Mouse (Mus musculus) embryonic facial prominence, embryonic 11.5 days (tissue): ENCODE measurements around the gene Cxcl15. TPM values are rescaled to one million over a fixed set of nuclear protein-coding genes. Genes with fewer than 3 reads are reported as not detected.

Experiments
- ATAC-seq: fragments of 200-750 bp; cut with Nextera tagmentation; replicated peaks from 2 replicates; pipeline ENCODE4 v1.8.0; 2017; ENCODE audit warnings: low read depth; ENCODE audit not compliant: insufficient number of reproducible peaks, low FRiP score, low TSS enrichment
- DNase-seq: peaks from one replicate; pipeline ENCODE4 v3.0.0-alpha.2; 2015; ENCODE audit warnings: low spot score
- H3K27ac ChIP-seq: fragments of 300-500 bp; sonication (generic); replicated peaks from 2 replicates; pipeline ENCODE4 v1.5.1; 2014; ENCODE audit warnings: mild to moderate bottlenecking, low read depth, low read length, control low read depth
- H3K27me3 ChIP-seq: fragments of 300-500 bp; sonication (generic); 2 replicates; pipeline ENCODE4 v1.6.1; 2014; ENCODE audit warnings: mild to moderate bottlenecking, low read length, moderate library complexity, mixed read lengths; ENCODE audit not compliant: control insufficient read depth, insufficient read depth
- H3K36me3 ChIP-seq: fragments of 300-500 bp; sonication (generic); replicated peaks from 2 replicates; pipeline ENCODE4 v1.6.1; 2014; ENCODE audit warnings: low read depth, mild to moderate bottlenecking, low read length, moderate library complexity, mixed read lengths; ENCODE audit not compliant: control insufficient read depth, insufficient read depth
- H3K4me1 ChIP-seq: fragments of 300-500 bp; sonication (generic); 2 replicates; pipeline ENCODE4 v1.6.1; 2014; ENCODE audit warnings: low read length, mixed read lengths; ENCODE audit not compliant: control insufficient read depth, insufficient read depth
- H3K4me2 ChIP-seq: fragments of 300-500 bp; sonication (generic); 2 replicates; pipeline ENCODE4 v1.6.1; 2014; ENCODE audit warnings: low read depth, mild to moderate bottlenecking, control low read depth, low read length, moderate library complexity
- H3K4me3 ChIP-seq: fragments of 300-500 bp; sonication (generic); 2 replicates; pipeline ENCODE4 v1.5.1; 2014; ENCODE audit warnings: low read depth, low read length, control low read depth
- H3K9ac ChIP-seq: fragments of 300-500 bp; sonication (generic); replicated peaks from 2 replicates; pipeline ENCODE4 v1.6.1; 2014; ENCODE audit warnings: mild to moderate bottlenecking, control low read depth, low read length
- H3K9me3 ChIP-seq: fragments of 300-500 bp; sonication (generic); replicated peaks from 2 replicates; pipeline ENCODE4 v1.6.1; 2016; ENCODE audit warnings: mild to moderate bottlenecking, low read length, inconsistent platforms, mixed read lengths; ENCODE audit not compliant: control insufficient read depth
- WGBS: fragments of 180-500 bp; shearing (Covaris S2); extraction: QIAGEN DNeasy Blood & Tissue Kit; methylation state at CpG from one replicate; pipeline ENCODE4 v1.1.7; 2014; 5-methylcytosine and 5-hydroxymethylcytosine counted together
- polyA plus RNA-seq: library from polyadenylated mRNA; unstranded; fragments of >200 nt; fragmentation: Nextera tagmentation; extraction: Ambion mirVana; gene quantifications from 2 replicates; pipeline ENCODE4 v1.2.1, GENCODE M21; 2014

Gene Cxcl15
- polyA plus RNA-seq, 1 experiment from 2014 or later = 0.22 TPM

- Histone ChIP-seq H3K4me2 (no peak overlapping the region), H3K27ac (no peak overlapping the region), H3K27me3 (no peaks in the 10 kb centered on the region)
These were observed 11.7 kb downstream of the Cxcl15 start for GRCm38 (mm10) chr5:90806050-90806449.

GRCm38 (mm10) chr5:90807176-90807950 is 13.0 kb downstream of the Cxcl15 start:
- no peaks in the 10 kb centered on the region for H3K4me1 ChIP-seq
- 70% methylated on average over 3 of the region's 3 CpGs for WGBS
- H3K9ac ChIP-seq = no peak overlapping the region
- no peak for ATAC-seq
- no peak overlapping the region for H3K27ac ChIP-seq
- H3K9me3 ChIP-seq = no peaks in the 10 kb centered on the region
- H3K36me3 ChIP-seq = no peaks in the 10 kb centered on the region
- no peak overlapping the region for H3K4me3 ChIP-seq
- no peaks in the 10 kb centered on the region for H3K27me3 ChIP-seq
- DNase-seq = no peak
- H3K4me2 ChIP-seq = no peak overlapping the region

More at GRCm38 (mm10) chr5:90806050-90806449, 11.7 kb downstream of the Cxcl15 start:
- Histone ChIP-seq H3K4me1 (no peaks in the 10 kb centered on the region), H3K9me3 (no peaks in the 10 kb centered on the region), H3K36me3 (no peaks in the 10 kb centered on the region), H3K9ac (no peak overlapping the region), H3K4me3 (no peak overlapping the region)
- ATAC-seq (no peak), DNase-seq (no peak)

GRCm38 (mm10) chr5:90819756-90820155 is 25.4 kb downstream of the Cxcl15 start:
- H3K9me3 ChIP-seq = no peaks in the 10 kb centered on the region

GRCm38 (mm10) chr5:90832145-90832767 is 37.9 kb downstream of the Cxcl15 start:
- 65% methylated on average over 11 of the region's 11 CpGs for WGBS
- H3K27ac ChIP-seq = no peak overlapping the region
- H3K4me1 ChIP-seq = no peaks in the 10 kb centered on the region
- no peaks in the 10 kb centered on the region for H3K9me3 ChIP-seq
- H3K9ac ChIP-seq = no peak overlapping the region
- no peak overlapping the region for H3K4me3 ChIP-seq
- H3K4me2 ChIP-seq = no peak overlapping the region
- ATAC-seq (no peak), DNase-seq (no peak)
- H3K36me3 ChIP-seq = no peaks in the 10 kb centered on the region
- no peaks in the 10 kb centered on the region for H3K27me3 ChIP-seq

More at GRCm38 (mm10) chr5:90819756-90820155, 25.4 kb downstream of the Cxcl15 start:
- Histone ChIP-seq H3K4me1 (no peaks in the 10 kb centered on the region), H3K4me3 (no peak overlapping the region), H3K27me3 (no peaks in the 10 kb centered on the region), H3K4me2 (no peak overlapping the region), H3K9ac (no peak overlapping the region), H3K36me3 (no peaks in the 10 kb centered on the region), H3K27ac (no peak overlapping the region)
- no peak for ATAC-seq
- peak; percentile 28 for DNase-seq

- Histone ChIP-seq H3K9ac (no peak overlapping the region), H3K27me3 (no peaks in the 10 kb centered on the region), H3K27ac (no peak overlapping the region), H3K4me3 (no peak overlapping the region), H3K4me1 (no peaks in the 10 kb centered on the region), H3K4me2 (no peak overlapping the region), H3K36me3 (no peaks in the 10 kb centered on the region), H3K9me3 (no peaks in the 10 kb centered on the region)
- DNase-seq = no peak
- 85% methylated on average over 8 of the region's 8 CpGs for WGBS
- ATAC-seq = no peak
These were observed 38.5 kb downstream of the Cxcl15 start for GRCm38 (mm10) chr5:90832768-90833388.

GRCm38 (mm10) chr5:90834436-90834835 is 40.1 kb downstream of the Cxcl15 start:
- no peak overlapping the region for H3K4me3 ChIP-seq
- no peaks in the 10 kb centered on the region for H3K27me3 ChIP-seq
- WGBS = 73% methylated on average over 4 of the region's 4 CpGs
- no peak overlapping the region for H3K27ac ChIP-seq
- peak; percentile 41 for DNase-seq
- no peak overlapping the region for H3K4me2 ChIP-seq
- ATAC-seq = no peak
- H3K9me3 ChIP-seq = no peaks in the 10 kb centered on the region
- no peaks in the 10 kb centered on the region for H3K4me1 ChIP-seq
- no peak overlapping the region for H3K9ac ChIP-seq
- no peaks in the 10 kb centered on the region for H3K36me3 ChIP-seq

GRCm38 (mm10) chr5:90838582-90838981 is 44.2 kb downstream of the Cxcl15 start:
- no peaks in the 10 kb centered on the region for H3K36me3 ChIP-seq
- H3K4me3 ChIP-seq = no peak overlapping the region
- no peak overlapping the region for H3K27ac ChIP-seq
- no peaks in the 10 kb centered on the region for H3K4me1 ChIP-seq
- no peaks in the 10 kb centered on the region for H3K9me3 ChIP-seq
- no peaks in the 10 kb centered on the region for H3K27me3 ChIP-seq
- H3K9ac ChIP-seq = no peak overlapping the region
- no peak overlapping the region for H3K4me2 ChIP-seq
- DNase-seq = no peak
- no peak for ATAC-seq
- 85% methylated on average over 5 of the region's 5 CpGs for WGBS
